Mouse (Mus musculus) erythroblast, adult 5-6 weeks (primary cell): ENCODE results near the gene Lifr. TPM values are rescaled to one million over a fixed set of nuclear protein-coding genes. Genes with fewer than 3 reads are reported as not detected.

ENCODE experiments used
- ATAC-seq: replicated peaks from 2 replicates; pipeline ENCODE4 v1.8.0; 2016; ENCODE audit warnings: moderate number of reproducible peaks, mild to moderate bottlenecking, moderate TSS enrichment, inconsistent platforms; ENCODE audit not compliant: poor library complexity, low FRiP score, severe bottlenecking
- total RNA-seq, 2 experiments: library from RNA; stranded (forward) in 1 of 2; stranded (reverse) in 1 of 2; fragments of 150-400 nt in 1 of 2; fragments of 200-764, 138-1000 nt in 1 of 2; gene quantifications; 2 replicates each; pipeline versions ENCODE4 v1.2.3 to v1.2.4; 2015 to 2017; ENCODE audit warnings: low replicate concordance in 2 of 2

Gene Lifr
- total RNA-seq (2015; ENCODE audit: low replicate concordance), result 0.19 and 2.3 TPM in 2 replicates
- 0.60 and 0.70 TPM in 2 replicates for total RNA-seq (2017; ENCODE audit: low replicate concordance)

DNA sequence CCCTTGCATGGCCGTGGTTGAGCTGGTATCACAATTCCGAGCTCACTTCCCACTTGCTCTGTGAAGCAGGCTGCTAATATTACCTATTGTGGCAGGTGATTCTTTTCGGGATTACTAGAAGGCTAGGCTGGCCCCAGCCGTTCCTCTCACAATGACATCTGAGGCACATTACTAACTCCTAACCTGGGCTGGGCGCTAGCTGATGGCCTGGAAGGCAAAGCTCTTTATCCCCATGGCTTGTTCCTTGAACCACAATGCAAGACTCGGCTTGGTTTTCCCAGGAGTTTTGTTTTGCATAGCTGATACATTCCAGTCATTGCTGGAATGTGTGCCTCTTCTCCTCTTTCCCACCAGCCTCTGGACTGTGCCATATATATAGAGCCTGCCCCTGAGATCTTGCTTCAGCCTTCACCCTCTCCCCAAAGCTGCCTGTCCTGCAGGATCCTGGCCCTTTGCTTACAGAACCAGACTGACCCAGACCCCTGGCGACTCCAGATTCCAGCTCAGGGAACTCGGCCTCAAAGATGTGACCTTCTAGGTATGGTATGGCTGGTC lies at the start of gene Lifr:
Gene Lifr, plus strand, starts transcription at position 404 of the 555 bp plus-strand sequence.
- no peak for ATAC-seq

DNA sequence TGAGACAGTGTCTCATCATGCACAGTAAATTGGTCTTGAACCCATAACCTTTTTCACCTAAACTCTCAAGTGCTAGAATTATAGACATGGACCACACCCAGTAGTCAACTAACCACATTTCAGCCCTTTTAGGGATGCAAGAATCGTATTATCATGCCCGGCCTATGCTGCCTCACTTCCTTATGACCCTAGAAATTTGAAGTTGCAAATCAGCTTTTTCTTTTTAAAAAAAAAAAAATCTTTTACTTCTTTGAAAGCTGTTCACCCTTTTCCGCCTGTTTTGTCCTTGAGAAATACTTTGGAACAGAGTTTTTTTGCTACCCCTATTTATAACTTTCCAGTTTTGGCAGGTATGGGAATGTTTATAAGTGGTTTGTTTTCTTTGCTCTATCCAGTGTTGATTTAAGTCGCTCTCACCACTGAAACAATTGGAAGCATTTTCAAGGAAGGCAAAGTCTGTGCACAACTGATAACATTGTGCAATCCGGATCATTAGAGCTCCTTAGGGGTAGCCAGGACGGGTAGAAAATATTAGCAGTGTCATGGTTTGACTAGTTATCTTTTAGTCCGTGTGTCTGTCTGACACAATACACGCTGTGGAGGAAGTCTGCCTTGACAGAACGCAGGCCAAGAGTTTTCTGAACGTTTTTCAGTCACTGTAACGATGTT lies 46.2 kb upstream of the Lifr start:
- no peak for ATAC-seq

DNA sequence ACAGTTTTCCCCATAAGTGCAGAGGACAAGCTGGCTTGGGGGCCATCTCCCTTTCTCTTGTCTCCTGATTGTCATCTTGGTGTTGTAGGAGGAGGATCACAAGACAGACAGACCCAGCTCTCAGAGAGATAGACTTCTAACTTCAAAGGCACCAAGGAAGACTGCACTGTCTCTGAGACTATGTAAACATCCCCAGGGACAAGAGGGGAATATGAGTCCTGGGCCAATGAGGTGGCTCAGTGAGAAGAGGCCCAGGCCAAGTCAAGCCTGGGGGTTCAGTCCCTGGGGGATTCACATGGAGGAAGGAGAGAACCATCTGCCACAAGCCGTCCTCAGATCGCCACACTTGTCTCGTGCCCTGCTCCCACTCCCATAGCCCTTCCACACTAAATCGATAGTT lies 45.4 kb upstream of the Lifr start:
- ATAC-seq, result no peak

DNA sequence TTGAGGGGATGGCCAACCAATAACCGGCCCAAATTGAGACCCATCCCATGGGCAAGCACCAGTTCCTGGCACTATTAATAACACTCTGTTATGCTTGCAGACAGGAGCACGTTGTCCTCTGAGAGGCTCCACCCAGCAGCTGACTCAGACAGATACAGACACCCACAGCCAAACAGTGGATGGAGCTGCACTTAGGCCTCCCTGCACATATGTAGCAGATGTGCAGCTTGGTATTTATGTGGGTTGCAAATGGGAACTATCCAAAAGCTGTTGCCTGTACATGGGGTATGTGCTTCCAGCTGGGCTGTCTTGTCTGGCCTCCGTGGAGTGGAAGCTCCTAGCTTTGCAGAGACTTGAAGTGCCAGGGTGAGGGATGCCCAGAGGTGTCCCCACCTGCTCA lies 42.5 kb upstream of the Lifr start:
- no peak for ATAC-seq

DNA sequence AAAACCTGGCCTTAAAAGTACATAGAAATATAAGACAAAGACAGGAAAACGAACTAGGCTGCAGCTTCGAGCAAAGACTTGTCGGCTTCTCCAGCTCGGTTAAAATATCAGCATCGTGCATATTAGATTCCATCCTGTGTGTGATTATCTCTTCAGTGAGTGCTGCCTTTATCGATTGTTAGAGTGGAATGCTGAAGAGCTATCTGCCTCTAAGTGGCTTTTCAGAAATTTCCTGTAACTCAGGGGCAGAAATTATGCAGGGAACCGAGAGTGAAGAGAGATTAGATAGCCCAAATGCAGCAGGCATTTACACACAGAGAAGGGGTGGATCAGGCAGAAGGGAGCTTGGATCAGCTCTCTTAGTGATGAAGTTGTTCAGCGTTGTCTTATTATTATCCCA lies 41.5 kb upstream of the Lifr start:
- ATAC-seq, result no peak

DNA sequence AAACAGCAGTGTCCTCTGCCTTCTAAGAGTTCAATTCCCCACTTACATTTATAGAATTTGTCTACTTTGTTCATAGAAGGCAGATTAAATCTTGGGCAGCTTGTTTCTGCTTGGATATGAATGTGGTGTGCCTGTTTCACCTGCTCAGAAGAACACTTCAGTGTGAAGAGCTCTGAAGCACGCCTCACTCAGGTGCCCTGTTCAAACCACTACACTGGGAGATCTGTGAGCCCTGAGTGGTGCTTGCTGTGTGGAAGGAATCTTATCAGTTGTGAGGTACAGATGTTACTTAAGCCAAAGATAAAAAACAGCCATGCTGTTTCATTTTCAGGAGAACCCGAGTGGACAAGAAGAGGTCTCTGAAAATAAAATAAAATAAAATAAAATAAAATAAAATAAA lies 38.7 kb upstream of the Lifr start:
- no peak for ATAC-seq

DNA sequence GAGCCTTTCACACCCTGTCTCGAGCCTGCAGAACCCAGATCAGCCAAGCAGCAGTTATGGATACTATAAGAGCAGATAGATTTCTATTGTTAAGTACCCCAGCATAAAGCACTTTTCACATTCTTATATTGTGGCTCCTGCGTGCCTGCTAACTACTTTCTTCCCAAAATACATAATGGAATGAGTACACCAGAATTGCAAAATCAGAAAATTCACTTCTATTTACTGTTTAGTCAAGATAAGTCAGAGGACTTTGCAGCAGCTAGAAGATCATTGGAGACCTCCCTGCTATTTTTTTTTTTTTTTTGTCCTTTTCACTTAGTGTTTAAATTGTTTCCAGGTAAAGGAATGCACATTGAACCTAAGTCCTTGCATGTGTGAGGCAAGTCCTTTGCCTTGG lies 38.3 kb upstream of the Lifr start:
- no peak for ATAC-seq

DNA sequence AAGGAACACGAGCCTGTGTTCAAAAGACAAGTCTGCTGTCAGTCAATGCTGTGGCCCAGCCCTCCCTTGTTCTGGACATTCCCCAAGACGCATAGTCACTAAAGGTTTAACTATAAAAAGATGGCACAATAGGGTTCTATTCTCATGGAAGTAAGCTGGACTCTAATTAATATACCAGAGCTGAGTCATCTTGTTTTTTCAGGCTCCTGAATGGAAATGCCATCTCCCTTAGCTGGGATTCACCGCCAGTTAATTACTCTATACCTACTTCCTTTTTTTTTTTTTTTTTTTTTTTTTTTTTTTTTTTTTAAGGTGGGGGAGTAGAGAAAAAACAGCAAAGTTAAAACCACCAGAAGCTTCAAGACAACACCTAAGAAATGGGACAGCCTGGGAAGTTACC lies 33.6 kb upstream of the Lifr start:
- ATAC-seq, result no peak

DNA sequence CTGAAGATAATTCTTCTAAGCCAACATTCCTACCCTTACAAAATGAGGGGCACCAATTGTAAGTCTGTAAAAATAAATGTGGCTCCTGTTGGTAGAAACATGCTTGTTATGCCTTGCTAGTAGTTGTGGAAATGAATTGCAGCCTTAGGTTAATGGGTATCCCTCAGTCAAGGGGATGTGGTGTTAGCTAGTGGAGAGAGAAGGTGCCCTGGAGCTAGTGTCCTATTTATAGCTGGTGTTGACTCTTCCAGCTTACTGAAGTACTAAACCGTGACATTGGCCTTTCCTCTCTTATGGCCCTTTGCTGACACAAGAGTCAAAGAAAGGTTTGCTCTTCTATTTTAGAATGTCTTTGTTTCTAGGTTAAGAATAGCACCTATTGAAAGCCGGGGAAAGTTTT lies 29.9 kb upstream of the Lifr start:
- ATAC-seq, result no peak

DNA sequence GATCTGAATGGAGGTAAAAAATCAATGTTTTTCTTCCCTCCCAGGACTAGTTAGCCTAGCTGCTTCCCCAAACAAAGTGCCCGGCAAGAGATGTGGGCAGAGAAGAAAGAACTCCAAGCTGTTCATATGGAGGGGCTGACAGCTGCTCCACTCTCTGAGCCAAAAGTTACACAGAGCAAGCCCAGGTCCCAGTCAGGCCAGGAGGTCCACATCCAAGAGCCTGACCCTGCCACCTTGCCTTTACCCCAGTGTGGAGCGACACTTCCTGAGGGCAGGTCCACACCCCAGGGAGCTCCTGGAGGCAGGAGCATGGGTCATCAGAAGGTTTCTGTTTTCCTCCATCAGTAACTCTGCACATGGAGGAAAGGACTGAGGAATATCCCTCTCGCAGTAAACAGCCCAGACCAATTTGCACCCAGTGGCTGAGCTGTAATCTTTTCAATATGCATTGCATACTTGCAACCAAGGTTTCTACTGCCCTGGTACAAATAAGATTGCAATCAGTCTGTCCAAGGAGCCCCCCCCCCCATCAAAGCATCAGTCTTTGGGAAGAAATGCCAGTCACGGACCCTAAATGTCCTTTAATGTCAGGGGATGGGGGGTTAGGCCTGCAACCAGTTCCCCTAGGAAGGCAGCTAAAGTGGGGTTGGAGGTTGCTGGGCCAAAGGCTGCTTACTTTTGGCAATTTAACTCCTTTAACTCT lies 28.3 kb upstream of the Lifr start:
- ATAC-seq, result no peak

DNA sequence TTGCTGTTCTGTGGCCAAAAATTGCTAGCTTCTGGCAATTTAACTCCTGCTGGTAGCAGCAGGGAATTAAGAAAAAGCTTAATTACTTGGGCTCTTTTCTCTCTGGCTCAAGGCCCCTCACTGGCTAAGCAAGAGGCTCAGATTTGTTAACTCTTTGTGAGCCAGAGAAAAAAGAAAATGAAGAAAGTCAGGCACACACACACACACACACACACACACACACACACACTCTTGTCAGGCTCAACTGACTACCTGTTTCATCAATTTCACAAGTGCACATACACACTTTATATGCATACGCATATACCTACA lies 27.8 kb upstream of the Lifr start:
- ATAC-seq, result no peak

DNA sequence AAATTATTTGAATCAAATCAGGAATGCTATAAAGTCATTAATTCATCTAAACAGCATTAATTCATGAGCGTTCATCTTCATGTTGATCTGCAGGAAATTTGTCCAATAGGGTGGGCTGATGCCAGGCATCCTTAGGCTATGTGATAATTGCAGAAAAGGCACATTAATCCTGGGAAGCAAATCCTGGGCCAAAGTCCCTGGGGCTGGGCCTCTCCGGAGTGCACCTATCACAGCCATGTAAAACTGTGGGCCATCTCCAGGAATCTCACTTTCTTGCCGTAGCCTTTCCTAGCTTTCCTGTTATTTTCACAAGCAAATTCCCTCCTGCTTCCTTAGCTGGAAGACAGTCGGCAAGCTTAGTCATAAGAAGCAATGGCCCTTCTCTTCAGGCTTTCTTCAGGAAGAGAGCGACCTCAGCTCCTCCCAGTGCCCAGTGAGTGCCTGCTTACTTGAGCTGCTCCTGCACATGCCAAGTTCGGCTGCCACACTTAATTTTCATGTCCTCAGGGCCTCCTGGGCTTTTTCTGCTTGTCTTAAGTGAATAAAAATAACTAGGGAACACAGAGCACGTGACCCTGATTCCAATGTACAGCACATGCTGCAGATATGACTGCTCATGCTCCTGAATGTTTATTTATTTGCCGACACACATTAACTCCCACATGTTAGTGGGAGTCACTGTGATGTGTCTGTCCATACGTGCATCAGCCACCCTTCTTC lies 26.7 kb upstream of the Lifr start:
- no peak for ATAC-seq

DNA sequence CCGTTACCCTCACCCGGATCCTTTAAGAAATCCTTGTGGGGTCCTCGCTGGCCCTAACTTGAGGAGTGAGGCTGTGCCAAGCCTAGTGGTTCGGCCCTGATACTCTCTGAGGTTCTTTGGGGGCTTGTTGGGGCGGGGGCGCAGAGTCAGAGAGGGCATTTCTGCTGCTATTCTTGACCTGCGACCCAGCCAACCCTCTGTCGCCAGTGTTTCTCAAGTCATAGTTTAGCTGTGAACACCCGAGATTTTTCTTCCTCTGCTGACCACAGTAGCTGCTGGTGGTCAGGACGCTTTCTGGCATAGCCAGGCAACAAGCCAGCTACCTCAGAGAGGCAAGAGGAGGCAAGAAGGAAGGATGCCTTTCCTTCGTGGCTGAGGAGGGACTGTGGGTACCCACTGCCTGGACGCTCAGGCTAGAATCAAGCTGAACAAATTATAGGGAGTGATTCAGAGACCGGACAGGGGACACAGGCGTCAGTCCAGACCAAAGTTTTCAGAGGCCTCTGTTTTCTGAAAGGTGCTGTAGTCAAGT lies 25.4 kb upstream of the Lifr start:
- no peak for ATAC-seq

DNA sequence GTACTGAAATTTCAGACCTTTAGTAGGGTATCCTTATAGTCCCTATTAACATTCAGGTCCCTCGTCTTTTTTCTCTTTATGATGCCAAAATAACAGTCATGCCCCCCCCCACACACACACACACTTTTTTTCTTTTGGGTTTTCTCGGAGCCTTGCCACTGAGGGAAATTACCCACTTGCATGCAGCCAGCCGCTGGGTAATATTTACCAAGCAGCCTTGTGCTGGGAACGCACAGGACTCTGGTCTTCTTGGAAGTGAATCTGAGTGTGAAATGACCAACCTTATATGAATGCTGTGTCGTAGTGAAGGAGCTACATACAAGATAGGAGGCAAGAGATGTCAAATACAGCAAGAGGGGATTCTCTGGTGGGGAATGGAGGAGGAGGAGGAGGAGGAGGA lies 24.8 kb upstream of the Lifr start:
- no peak for ATAC-seq

DNA sequence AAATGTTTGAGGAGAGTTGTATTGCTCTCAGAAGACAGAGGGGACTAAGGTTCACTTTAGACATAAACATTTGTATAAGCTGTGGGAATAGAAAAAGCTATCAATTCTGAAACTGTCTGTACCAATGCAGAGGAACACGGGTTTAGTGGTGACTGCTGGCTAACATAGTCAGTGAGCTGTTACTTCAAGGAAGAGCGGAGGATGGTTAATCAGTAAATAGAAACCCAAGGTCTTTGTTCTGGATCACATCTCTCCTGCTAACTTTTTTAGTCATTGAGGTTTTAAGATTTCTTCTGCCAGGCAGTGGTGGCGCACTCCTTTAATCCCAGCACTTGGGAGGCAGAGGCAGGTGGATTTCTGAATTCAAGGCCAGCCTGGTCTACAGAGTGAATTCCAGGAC lies 23.7 kb upstream of the Lifr start:
- no peak for ATAC-seq

DNA sequence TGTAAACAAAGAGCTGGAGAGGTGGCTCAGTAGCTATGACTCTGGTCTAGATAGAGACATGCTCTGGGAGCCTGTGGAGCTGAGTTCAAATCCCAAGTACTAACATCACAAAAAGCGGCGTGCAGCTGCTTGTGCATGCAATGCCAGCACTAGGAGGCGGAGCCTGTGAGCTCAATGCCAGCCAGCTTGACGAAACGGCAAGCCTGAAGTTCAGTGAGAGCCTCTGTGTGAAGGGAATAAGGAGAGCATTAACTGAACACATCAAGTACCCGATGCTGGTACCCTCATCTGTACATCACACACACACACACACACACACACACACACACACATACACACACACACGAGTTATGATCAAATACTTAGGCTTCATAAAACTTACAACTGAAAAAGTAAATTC lies 21.0 kb upstream of the Lifr start:
- no peak for ATAC-seq

DNA sequence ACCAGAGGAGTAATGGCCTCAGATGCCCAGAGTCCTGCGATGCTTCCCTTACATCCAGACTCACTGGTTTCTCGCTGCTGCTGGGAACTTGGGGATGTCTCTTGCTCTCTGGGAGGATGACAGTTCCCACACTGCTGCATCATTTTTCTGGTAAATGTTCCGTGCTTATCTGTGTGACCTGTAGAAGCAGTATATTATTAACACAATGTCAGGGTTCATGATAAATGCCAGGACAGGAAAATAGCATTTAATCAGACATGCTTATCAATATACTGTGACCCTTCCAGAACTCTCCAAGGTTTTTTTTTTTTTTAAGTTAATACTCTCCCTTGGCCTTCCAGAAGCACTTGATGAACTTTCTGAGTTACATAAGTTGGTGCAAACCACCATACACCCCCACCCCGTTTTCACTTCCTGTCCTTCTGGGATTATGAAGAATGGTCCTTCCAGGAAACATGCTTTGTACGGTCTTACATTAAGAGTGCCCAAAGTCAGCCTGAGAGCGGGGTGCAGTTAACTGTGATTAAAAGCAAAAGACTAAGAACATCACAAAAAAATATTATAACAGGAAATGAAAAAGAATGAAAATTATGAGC lies 20.1 kb upstream of the Lifr start:
- no peak for ATAC-seq

DNA sequence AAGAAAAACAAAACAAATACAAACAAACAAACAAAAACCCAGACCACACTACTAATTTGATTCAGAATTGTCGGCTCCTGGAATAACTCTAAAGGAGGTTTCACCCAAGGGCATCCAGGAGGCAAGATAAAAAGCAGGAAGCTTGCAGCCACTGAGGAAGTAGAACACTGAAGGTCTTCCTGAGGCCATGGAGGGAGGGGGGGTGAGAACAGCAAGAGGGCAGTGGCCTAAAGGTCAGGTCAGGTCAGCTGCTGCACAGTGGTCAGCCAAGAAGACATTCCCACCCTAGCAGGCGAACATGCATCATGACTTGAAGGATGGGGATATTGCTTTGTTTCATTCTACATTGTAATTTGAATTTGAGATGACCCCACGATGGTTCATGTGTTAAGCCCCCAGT lies 17.1 kb upstream of the Lifr start:
- ATAC-seq, result no peak

DNA sequence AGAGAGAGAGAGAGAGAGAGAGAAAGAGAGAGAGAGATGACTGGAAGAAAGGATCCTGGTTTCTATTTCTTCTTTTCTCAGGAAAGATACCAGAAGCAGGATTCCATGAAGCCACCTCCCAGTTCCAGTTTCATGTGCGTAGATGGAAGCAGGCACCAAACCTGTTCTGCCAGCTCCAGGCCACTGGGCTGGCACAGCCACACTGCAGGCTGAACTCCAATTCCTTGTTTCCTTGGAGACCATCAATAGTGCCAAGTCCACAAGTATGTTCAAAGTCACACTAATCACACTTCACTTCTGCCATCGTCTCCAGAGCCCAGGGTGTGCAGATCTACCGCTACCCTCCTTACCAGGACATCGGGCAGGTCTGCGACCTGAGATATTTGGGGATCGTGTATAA lies 15.2 kb upstream of the Lifr start:
- ATAC-seq, result no peak

DNA sequence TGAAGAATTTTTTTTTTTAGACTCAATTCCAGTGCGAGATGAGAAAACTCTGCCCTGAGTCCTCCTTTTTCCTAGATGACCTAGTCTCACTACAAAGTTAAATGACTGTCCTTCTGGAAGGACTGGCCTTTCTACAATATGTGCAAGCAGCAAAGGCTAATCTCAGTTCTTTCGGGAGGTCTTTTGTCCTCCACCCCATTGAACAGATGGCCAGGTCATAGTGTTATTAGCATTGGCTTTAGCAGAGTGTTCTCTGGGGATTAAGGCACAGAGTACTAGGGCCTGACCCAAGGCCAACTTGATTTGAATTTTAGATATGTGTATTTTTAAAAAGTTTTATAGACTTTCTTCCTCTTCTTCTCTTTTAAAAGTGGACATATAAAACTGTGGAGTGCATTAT lies 12.1 kb upstream of the Lifr start:
- ATAC-seq, result no peak
